Mouse (Mus musculus) MN1 (cell line): ENCODE measurements around the gene Gm10944.

Source experiments
- DNase-seq: peaks from one replicate; pipeline ENCODE4 v3.0.0-alpha.2; 2016; ENCODE audit warnings: low spot score

The Gm10944 gene

DNA sequence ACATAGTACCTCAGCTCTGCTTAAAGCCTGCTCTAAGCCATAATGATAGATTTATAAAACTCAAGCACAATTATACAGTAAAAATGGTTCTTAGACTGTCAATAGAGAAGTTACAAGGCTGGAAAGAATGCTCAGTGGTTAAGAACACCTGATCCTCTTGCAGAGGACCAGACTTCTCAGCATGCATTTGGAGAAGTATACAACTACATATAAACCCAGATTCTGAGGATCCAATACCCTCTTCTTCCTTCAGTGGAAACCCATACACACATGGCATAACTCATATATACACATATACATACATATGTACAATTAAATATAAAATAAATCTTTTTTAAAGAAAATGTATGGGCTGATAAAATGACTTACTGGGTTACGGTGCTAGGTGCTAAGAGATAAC lies at the start of gene Gm10944:
Gm10944 (plus strand) TSS at position 301 of the 400 bp plus-strand sequence.
- no peak for DNase-seq

GRCm38 (mm10) chr10:10655991-10656390 lies 25.2 kb upstream of the Gm10944 start:
- no peak for DNase-seq

- no peak for DNase-seq
Measured at GRCm38 (mm10) chr10:10656621-10657020, 24.5 kb upstream of the Gm10944 start.

DNA sequence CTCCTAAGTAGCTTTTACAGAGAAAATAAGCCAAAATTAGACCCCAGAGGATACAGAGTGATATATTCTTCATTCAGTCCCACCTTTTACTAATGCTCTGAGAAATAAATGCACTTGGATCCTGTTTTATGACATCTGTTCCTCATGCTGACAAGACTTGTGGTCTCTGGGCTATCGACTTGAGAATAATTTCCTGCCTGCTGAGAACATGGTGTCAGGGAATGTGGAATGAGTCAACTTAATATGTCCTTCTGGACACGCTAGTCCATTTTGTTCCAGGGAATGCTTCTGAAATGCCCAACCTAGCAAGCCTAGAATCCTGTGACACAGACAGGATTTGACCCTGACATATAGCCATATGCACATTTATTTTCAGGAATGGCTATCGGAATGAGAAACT lies 22.0 kb upstream of the Gm10944 start:
- DNase-seq: no peak

GRCm38 (mm10) chr10:10659976-10660375 lies 21.2 kb upstream of the Gm10944 start:
- no peak for DNase-seq

- peak; percentile 44 for DNase-seq
Measured at GRCm38 (mm10) chr10:10688907-10689667, 7.9 kb downstream of the Gm10944 start.

- DNase-seq: no peak
Measured at GRCm38 (mm10) chr10:10689668-10690223, 8.6 kb downstream of the Gm10944 start.

DNA sequence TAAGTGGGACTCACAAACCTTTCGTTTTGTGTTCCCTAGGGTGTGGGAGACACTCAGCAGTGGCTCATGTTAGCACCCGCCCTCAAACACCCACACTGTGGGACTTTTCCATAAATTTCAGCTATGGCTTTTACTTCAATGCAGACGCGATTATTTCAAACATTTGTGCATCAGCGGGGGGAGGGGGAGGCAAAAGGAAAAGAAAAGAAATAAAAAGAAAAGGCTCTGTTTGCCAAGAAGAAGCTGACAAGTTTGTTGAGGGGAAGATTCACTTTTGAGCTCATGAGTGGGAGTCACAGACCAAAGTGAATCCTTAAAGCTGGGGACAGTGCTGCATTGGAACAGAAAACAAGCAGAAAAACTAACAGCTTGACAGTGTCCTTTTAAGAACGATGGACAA lies 16.3 kb downstream of the Gm10944 start:
- no peak for DNase-seq

DNA sequence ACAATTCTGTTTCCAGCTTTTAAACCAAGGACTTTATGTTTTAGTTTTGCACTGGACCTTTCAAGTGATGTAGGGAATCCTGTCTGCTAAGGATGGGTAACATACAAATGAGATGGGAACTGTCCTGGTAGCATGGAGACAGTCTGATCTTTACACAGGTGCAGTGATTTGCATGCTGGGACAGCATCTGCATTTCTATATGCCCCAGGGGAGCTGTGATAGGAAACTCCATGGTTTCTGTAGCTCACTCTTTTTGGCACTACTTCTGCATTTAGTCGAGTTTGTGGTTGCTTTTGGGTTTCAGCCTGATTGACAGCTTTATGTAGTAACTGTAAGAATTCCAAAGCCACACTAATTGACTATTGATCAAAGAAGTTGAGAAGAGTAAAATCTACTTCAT lies 19.8 kb downstream of the Gm10944 start:
- no peak for DNase-seq

GRCm38 (mm10) chr10:10701326-10701725 lies 20.2 kb downstream of the Gm10944 start:
- DNase-seq: no peak

DNA sequence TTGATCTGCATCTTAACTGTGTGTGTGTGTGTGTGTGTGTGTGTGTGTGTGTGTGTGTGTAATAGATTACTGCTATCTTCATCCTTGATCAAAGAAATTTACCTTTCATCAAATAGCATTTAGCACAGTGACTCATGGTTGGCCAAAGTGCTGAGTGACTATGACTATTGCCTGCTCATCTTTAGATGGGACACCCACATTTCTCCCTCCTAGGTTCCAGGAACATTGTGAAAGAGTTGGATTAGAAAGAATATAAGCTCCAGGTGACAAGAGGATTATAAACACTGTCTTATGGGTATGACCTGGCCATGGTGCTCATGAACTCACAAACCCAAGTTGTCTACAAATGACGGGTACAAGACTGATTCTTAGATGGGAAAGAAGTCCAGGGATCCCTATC lies 26.9 kb downstream of the Gm10944 start:
- DNase-seq: no peak

DNA sequence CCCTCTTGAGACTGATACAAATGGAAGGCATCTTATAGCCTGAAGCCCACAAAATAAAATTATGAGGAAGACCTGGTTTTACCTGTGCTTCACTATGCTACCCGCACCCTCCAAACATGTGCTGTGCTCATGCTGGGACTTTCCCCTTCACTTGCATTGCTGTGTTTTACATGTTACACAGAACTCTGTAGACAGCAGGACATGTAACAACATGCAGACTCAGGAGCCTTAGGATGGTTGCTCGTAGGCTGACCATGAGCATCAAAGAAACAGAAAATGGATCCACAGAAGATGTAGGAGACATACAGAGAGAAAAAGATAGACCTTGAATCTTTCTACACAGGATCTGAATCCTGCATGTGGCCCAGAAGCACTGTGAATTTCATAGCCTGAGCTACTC lies 29.2 kb downstream of the Gm10944 start:
- DNase-seq: no peak

DNA sequence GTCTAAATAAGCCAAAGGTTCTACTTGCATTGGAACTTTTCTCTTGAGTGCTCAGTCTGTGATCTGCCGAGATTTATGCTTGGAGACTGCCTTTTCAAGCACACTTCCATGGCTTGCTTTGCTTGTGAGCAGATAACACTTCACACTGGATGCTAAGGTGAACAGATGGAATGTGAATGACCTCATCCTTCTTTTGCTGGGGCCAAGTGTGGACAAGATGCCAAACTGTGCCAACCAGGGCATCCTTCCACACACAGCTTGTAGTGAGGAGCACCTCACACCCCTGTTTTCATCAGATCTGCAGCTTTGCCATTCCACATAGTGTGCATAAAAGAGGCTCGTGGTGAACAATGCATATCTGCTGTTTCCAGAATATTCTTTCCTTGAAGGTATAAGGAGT lies 29.7 kb downstream of the Gm10944 start:
- no peak for DNase-seq

- no peak for DNase-seq
Measured at GRCm38 (mm10) chr10:10726501-10726900, 45.4 kb downstream of the Gm10944 start.
